Mouse (Mus musculus) kidney, adult 2 months (tissue): Measurements from ENCODE around the gene Pou6f1.

Experiments
- CTCF ChIP-seq: fragments of 200-500 bp; conservative IDR thresholded peaks from 2 replicates; pipeline ENCODE4 v1.5.1; 2011; ENCODE audit warnings: low read depth, mild to moderate bottlenecking, control low read depth, low read length, moderate library complexity, mixed read lengths; ENCODE audit not compliant: insufficient read depth, insufficient read length
- POLR2A ChIP-seq: fragments of 200-500 bp; IDR thresholded peaks from one replicate; pipeline ENCODE4 v1.6.1; 2011; ENCODE audit warnings: low read depth, low read length, control low read depth

GRCm38 (mm10) chr15:100631454-100632170, 31.8 kb upstream of the Pou6f1 start:
- TF ChIP-seq POLR2A (no peak), CTCF (no peak)
